Mouse (Mus musculus) brain, embryonic 18.5 days (tissue): ENCODE data around the gene Zfp273.
"Not testable (repeated sequence)": the region's sequence is repeated elsewhere in the genome, so short reads cannot be mapped to it uniquely, and the experiment has no call there.

ENCODE experiments used
- DNase-seq: peaks from one replicate; pipeline ENCODE4 v3.0.0-alpha.2; 2012; ENCODE audit warnings: low read depth, low spot score

Zfp273 gene

DNA sequence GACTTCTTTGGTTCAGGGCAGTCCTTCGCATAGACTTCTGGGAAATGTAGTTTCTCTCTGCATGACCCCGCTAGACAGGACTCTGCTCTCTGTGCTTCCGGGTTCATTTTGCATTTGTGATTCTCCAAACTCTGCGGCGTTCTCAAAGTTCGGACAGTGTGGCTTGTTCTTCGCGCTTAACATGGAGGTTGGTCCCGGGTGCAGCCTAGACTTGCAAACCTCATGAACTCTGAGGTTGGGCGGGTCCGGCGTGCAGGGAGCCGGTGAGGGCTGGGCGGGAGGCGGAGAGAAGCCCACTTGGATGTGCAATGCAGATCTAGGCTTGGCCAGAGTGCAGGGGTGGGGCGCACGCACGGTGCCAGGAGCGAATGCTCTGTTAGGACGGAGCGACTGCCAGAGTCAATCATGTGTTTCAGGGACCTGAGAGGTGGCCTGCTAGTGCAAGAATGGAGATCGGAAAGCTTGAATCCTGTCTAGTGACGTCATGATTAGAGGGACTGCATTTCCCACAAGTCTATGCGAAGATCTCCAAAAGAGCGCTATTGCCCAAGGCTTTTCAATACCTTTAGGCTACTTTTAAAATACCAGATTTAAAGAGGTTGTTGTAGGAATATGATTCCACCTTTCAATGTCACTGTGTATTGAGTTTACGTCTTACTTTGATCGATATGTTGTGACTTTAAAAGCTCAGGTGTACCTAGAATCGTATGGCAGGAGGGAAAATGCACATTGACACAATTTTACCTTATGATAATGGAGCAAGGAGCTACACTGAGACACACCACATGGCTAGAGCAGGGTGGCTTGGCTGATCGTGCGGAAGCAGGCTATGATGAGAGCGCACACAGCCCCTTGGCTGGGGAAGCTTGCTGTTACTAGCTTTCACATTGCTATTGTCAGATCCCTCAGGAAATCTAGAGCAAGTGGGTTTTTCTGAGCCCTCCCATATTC, at the start of gene Zfp273:
Zfp273 (plus strand) TSS at position 31 of the 951 bp plus-strand sequence.
- peak; percentile 79 for DNase-seq

DNA sequence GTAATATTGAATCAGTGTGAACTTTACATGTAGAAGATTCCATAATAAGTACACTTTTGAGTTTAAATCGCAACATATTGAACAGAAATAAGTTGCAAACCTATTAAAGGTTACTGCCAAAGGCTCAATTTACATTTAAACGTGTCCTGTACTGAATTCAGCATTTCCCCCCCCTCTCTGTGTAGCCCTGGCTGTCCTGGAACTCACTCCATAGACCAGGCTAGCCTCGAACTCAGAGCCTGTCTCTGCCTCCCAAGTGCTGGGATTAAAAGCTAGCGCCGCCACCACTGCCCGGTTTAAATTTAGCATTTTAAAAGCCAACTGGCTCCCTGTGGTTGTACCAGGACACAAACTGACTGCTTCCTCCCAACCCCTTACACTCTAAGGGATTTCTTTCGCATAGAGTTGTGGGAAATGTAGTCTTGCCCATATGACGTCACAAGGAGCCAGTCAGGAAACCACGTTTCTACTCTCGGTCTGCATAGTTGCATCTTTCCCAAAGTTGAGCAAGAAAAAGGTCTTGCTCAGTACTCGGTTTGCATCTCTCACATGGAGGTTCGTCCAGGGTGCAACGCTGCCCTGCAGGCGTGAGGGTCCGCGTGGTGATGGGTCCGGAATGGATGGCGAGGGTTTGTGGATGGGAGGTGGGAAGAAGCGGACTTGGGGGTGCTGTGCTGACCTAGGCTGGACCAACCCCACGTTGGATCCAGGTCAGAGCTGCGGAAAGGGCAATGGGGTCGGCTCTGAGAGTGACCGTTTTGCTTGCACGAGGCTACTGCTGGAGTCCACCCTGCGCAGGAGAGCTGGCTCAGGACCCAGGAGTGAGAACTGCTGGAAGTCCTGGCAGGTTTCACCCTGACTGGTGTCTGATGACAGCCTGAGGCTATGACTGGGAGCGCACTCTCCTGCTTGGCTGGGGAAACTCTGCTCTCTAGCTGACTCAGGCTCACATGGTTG, 34.0 kb upstream of the Zfp273 start, which contains the start of gene Zfp493:
Zfp493 (plus strand) TSS at position 429 of the 957 bp plus-strand sequence.
- DNase-seq: peak; percentile 78

DNA sequence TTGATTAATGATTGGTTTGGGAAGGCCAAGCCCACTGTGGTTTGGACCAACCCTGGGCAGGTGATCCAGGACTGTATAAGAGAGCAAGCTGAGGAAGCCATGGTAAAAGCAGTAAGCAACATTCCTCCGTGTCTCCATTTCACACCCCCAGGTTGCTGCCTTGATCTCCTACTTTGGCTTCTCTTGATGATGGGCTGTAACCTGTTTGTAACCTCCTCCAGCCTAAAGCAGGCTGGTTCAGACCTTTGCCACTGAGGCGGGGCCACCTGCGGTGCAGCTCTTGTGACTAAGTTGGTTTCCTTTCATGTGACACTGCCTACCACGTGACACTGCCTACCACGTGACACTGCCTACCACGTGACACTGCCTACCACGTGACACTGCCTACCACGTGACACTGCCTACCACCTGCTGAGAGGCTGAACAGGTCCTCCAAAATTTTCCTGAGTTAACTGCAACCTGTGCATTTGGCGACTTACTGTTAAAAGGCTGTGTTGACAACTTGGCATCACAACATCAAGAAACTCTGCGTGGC, 21.6 kb upstream of the Zfp273 start:
- DNase-seq: no peak

GRCm38 (mm10) chr13:67798618-67799017, 14.9 kb upstream of the Zfp273 start:
- no peak for DNase-seq

DNA sequence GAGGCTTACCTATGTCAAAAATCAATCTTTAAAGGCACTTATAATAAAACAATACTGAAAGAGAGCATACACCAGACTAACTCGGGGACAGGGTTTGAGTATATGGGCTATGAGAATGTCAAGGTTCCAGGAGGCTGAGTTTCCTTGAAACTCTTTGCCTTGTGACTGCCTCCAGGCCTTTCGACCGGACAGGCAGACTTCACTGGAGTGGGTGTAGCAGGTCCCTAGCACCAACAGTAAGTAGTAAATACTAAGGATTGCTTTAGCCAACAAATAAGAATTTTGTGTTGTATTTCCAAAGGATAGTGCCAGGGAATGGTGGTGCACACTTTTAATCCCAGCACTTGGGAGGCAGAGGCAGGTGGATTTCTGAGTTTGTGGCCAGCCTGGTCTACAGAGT, 14.4 kb upstream of the Zfp273 start:
- DNase-seq: not testable (repeated sequence)

DNA sequence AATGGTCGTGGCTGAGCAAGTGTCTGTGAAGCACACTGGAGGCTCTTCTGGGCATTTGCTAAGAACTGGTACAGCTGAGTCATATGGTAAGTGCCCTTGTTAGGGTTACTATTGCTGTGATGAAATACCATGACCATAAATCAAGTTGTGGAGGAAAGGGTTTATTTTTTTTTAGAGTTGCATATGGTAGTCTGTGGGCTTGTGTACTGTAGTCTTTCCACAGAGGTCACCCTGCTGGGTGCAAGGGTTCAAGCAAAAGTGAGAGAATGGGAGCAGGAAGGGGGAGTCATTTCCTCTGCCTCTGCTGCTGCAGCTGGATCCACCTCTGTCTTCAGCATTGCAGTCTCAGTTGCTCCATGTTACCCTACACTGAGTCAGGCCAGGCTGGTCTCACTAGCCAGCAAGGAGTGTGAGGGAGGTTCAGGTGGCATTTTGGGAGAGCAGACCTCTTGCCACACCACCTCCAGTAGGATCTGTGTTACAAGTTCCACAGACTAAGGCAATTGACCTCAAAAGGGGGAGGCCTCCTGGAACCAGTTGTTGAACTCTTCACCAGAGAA, 1.8 kb upstream of the Zfp273 start:
- DNase-seq: no peak

- no peak for DNase-seq
Observed at GRCm38 (mm10) chr13:67812961-67813709, 405 bp upstream of the Zfp273 start.

DNA sequence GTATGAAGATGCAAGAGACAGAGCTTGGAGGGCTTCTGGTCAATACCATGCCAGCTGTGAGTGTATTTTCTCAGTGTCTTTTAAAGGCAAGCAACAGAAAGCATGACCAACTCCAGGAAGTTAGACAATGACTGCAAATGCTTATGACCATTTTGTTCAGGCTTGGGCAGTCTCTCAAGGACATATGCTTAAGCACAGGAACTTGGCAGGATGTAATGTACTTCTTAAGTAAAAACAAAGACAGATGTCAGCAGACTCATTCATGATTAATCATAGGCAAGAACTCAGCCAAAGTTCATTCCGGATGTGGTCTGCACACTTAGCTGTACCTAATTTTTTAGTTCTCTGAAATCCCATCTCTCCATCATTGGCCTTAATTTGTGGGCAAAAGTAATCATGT, 5.1 kb downstream of the Zfp273 start:
- DNase-seq: no peak

DNA sequence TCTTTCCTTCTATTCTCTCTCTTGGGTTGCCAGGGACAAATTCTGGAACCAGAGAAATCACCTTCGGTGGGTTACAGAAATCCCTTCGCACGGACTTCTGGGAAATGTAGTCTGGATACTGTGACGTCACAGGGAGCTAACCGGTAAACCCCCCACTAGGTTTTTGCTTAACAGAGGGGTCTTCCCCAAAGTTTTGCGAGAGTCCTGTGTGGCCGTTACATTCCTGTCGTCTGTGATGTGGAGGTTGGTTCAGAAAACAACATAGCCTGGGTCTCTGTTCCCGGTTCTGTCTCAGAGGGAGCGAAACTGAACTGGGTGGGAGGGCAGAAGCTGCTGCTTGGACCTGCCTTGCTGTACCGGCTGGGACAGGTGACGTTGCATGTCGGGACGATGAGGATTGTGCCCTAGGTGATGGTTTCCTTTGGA, 17.4 kb downstream of the Zfp273 start, which contains the start of gene Gm10037:
Gm10037 (plus strand) TSS at position 196 of the 426 bp plus-strand sequence.
- peak; percentile 43 for DNase-seq

- not testable (repeated sequence) for DNase-seq
Observed at GRCm38 (mm10) chr13:67833137-67833536, 19.6 kb downstream of the Zfp273 start.

DNA sequence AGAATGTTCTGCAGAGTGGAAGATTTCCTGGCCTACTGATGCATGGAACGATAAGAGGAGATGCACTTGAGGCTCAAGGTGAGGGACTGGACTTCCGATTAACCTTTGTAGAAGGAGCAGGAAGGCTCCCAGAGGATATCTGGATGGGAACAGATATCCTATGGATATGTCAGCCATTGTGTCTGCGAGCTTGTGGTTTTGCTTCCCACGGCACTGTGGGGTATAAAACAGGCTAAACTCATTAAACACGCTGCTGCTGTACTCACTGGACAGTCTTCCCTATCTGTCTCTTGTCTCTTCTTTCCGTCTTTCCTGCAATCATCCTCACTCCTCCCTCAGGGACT, 30.2 kb downstream of the Zfp273 start:
- no peak for DNase-seq

- DNase-seq: peak; percentile 56
Observed at GRCm38 (mm10) chr13:67844119-67844852, 30.7 kb downstream of the Zfp273 start.

GRCm38 (mm10) chr13:67844853-67845194, 31.3 kb downstream of the Zfp273 start:
- no peak for DNase-seq

GRCm38 (mm10) chr13:67850361-67850760, 36.8 kb downstream of the Zfp273 start:
- DNase-seq: no peak

GRCm38 (mm10) chr13:67853130-67853529, 39.6 kb downstream of the Zfp273 start:
- DNase-seq: no peak

DNA sequence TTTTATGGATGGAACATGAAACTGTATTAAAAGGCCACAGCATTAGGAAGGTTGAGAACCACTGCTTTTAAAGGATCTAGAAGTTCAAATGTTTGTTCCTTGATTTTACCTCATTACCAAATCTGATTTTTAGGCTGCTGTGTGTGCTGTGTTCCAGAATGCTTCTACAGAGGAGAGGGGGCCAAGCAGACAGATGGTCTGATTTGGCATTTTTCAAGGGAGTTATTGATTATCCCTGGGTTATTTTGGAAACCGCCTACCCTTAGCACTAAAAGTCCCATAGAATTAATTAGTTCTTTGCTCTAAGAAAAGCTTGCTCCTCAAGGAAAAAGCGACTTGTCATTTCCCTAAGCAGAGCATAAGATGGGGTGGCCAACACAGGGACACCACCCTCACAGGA, 40.4 kb downstream of the Zfp273 start:
- DNase-seq: no peak

- DNase-seq: no peak
Observed at GRCm38 (mm10) chr13:67857317-67857716, 43.8 kb downstream of the Zfp273 start.

DNA sequence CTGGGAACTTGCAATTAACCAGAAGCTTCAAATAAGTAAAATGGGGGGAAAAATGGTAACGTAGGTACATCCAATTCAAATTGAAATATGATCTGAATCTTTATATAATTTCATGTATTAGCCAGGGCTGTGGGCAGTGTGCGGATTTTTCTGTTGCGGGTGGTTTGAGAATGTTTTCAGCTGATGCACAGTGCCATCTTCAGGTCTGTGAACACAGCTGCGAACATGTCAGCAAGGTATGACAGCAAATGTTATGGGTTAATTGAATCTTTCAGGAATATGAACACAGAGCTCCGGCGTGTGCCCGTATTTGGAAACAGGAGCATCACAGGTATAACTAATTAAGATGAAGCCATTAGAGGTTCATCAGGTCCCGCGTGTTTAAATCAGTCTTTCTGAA, 49.0 kb downstream of the Zfp273 start:
- DNase-seq: no peak

GRCm38 (mm10) chr13:67863026-67863425, 49.5 kb downstream of the Zfp273 start, which contains the start of gene BC048507:
TSS of gene BC048507 (plus strand) at chr13:67863326.
- no peak for DNase-seq

DNA sequence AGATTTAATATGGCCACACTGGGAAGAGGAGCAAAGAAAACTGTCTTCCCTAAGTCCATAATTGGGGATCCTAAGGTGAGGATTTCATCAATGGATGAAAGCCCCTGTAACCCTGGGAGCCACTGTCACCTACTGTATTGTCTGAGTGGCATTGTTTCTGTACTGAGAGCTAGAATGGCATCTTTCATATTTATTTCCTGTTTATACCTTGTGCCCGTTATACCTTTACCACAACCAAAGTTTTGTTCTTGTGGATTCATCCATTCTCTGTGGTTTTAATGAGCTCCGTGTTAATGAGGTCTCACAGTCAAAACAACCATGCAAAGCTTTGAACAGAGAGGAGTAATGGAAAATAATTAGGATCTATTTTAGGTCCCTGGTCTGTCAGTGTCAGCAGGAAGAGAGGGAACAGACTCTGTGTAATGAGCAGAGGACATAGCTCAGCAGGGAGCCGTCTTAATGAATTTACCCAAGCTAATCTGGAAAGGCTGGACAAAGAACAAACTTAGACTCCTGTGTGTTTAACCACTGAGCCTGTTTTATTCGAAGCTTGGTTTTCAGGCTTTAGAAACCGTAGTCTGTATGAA, 51.3 kb downstream of the Zfp273 start:
- no peak for DNase-seq
